Comparison of ENCODE assay signal across 16 mouse cellular contexts in the genomic region with DNA sequence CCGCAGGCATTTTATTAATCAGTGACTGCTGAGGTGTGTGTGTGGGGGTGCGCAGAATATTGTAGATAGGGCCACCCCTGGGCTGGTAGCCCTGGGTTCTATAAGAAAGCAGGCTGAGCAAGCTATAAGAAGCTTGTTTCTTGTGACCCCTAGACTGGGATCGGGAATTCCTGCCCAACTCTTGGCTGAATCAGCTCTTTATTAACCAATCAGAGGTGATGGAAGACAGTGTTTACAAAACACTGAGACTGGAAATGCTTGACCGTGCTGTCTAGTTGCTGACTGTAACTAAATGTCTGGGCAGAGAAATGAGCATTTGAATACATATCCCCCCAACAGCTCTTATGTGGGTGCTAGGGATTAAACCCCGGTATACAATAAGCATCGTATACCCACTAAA.
"Had no signal": no experiment of that assay in that cellular context is flagged by ENCODE, and none has a peak within 500 bp of the region (broad histone marks: within the 10 kb centered on the region; RNA-seq: fewer than 3 reads in every experiment).

No protein-coding gene starts in this region.

- H3K27me3 ChIP-seq: neural tube, embryonic 12.5 days; neural tube, embryonic 15.5 days; stomach, embryonic 15.5 days had no signal

- H3K4me2 ChIP-seq: neural tube, embryonic 12.5 days; neural tube, embryonic 13.5 days; neural tube, embryonic 15.5 days; stomach, embryonic 15.5 days had no signal

- H3K9me3 ChIP-seq: neural tube, embryonic 12.5 days; neural tube, embryonic 13.5 days; neural tube, embryonic 15.5 days; stomach, embryonic 15.5 days had no signal

- H3K9ac ChIP-seq: neural tube, embryonic 12.5 days; neural tube, embryonic 13.5 days; neural tube, embryonic 15.5 days; stomach, embryonic 15.5 days had no signal

- H3K4me3 ChIP-seq: neural tube, embryonic 12.5 days; neural tube, embryonic 13.5 days; neural tube, embryonic 15.5 days; stomach, embryonic 15.5 days had no signal

- H3K4me1 ChIP-seq: neural tube, embryonic 12.5 days; neural tube, embryonic 13.5 days; neural tube, embryonic 15.5 days had no signal

- H3K36me3 ChIP-seq: neural tube, embryonic 12.5 days; neural tube, embryonic 13.5 days; neural tube, embryonic 15.5 days; stomach, embryonic 15.5 days had no signal

- H3K27ac ChIP-seq: neural tube, embryonic 12.5 days; neural tube, embryonic 13.5 days; neural tube, embryonic 15.5 days; stomach, embryonic 15.5 days had no signal

- DNase-seq: retina, postnatal 1 day; right cerebral cortex, adult 18-20 months; right cerebral cortex, postnatal 14 days; right cerebral cortex, postnatal 25 days; right cerebral cortex, postnatal 4 days; spleen, adult 18-20 months; thymus, adult 18-20 months; thymus, adult 2 months; thymus, postnatal 14 days; thymus, postnatal 25 days; thymus, postnatal 36 days; thymus, postnatal 4 days had no signal
